Mouse (Mus musculus) CH12.LX (cell line): ENCODE measurements at regions not wholly inside any gene's neighbourhood (a gene's known extent, or its start where the extent isn't known, plus 50 kb on each side); places are given as distances from the start of the nearest gene placed in this dataset.

Source experiments
- CTCF ChIP-seq, 2 experiments: IDR thresholded peaks in 1 of 2; conservative IDR thresholded peaks in 1 of 2; 2 replicates each; pipeline ENCODE4 v1.5.1; 2011 to 2012; ENCODE audit warnings: low read depth in 2 of 2, low read length in 2 of 2, improper control_type of control experiment in 1 of 2, inconsistent platforms in 1 of 2, mild to moderate bottlenecking in 1 of 2, moderate library complexity in 1 of 2
- ZNF384 ChIP-seq: IDR thresholded peaks from 2 replicates; pipeline ENCODE4 v1.6.1; 2012; ENCODE audit warnings: low read depth, low read length, improper control_type of control experiment, inconsistent platforms

DNA sequence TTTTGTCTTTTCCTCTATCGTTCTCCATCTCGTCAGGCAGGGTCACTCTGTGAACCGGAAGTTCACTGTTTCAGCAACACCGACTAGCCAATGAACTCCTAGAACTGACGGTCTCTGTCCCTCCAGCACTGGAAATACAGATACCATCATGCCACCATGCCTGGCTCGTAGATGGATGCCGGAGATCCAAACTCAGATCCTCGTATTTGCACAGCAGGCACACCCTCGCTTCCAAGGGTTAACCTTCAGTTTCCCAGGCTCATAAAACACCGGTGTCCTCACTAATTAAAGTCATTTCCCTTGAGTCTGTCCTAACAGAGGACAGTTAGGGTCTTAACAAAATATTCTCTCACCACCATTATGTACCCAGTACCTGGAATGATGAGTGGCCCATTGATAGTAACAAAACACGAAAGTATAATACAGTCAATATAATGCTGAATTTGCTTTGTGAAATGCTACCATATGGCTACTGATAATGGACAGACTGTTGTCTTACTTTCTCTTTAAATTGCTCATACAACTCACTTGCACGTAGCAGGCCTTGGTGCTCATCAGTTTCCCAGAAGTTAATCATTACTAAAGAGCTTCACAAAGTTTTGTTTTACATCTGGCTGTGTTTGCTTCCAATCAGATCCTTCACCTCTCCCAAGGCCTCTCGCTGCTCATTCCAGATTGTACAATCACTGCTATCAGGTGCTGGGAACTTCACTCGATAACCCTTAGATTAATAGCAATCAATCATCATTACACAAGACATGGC is 52.7 kb upstream of the Ccn6 start:
- TF ChIP-seq ZNF384 (no peak), CTCF (conservative IDR thresholded peaks at IDR 0.05 in 1 of 2, IDR thresholded peaks at IDR 0.05 in 1 of 2; ENCODE audit: low read depth in 2 of 2, low read length in 2 of 2) (no peak)
